Mouse (Mus musculus) central nervous system, embryonic 18 days (tissue): ENCODE measurements around the gene Clasp1. TPM values are rescaled to one million over a fixed set of nuclear protein-coding genes. Genes with fewer than 3 reads are reported as not detected.

Experiments used
- polyA plus RNA-seq: library from polyadenylated mRNA; depleted of rRNA; stranded (reverse); fragments of >200 nt; gene quantifications from 2 replicates; pipeline ENCODE4 v1.2.3, GENCODE M21; 2012; rRNA removed

Clasp1 gene
- 84.8 and 92.3 TPM in 2 replicates for polyA plus RNA-seq

GRCm38 (mm10) chr1:118388757-118389453, at the start of gene Clasp1:
TSS of gene Clasp1 (plus strand) at chr1:118389058.

GRCm38 (mm10) chr1:118627781-118628464, 239.1 kb downstream of the Clasp1 start, which contains the start of gene Tfcp2l1:
TSS of gene Tfcp2l1 (plus strand) at chr1:118627945.

Other genes starting within 250 kb of the Clasp1 start
- gene Gm29106, start 212.5 kb upstream of the Clasp1 start, polyA plus RNA-seq = 0.03 TPM in 1 of 2 replicates, not detected in the other
- 203 and 214 TPM in 2 replicates for gene Tsn, start 77.3 kb upstream of the Clasp1 start, polyA plus RNA-seq
- gene Nifk, start 67.2 kb upstream of the Clasp1 start, polyA plus RNA-seq = 44.2 and 47.0 TPM in 2 replicates
- gene Tfcp2l1, start 238.9 kb downstream of the Clasp1 start, polyA plus RNA-seq = 0.91 and 0.99 TPM in 2 replicates